Mouse (Mus musculus) embryonic facial prominence, embryonic 15.5 days (tissue): ENCODE measurements around the gene Gcc1. TPM values are rescaled to one million over a fixed set of nuclear protein-coding genes. Genes with fewer than 3 reads are reported as not detected.
A peak's percentile ranks its signal among the peaks of the same experiment; 100 is the strongest.

Source experiments
- ATAC-seq: fragments of 200-750 bp; cut with Nextera tagmentation; 2 replicates; pipeline ENCODE4 v1.8.0; 2017; ENCODE audit warnings: low read depth, moderate TSS enrichment; ENCODE audit not compliant: insufficient number of reproducible peaks, low FRiP score, low TSS enrichment
- H3K27ac ChIP-seq: fragments of 300-500 bp; sonication (generic); replicated peaks from 2 replicates; pipeline ENCODE4 v1.5.1; 2015; ENCODE audit warnings: mild to moderate bottlenecking, inconsistent platforms
- H3K27me3 ChIP-seq: fragments of 300-500 bp; sonication (generic); 2 replicates; pipeline ENCODE4 v1.6.1; 2015; ENCODE audit warnings: inconsistent platforms
- H3K36me3 ChIP-seq: fragments of 300-500 bp; sonication (generic); 2 replicates; pipeline ENCODE4 v1.6.1; 2015; ENCODE audit warnings: mild to moderate bottlenecking, inconsistent platforms
- H3K4me1 ChIP-seq: fragments of 300-500 bp; sonication (generic); 2 replicates; pipeline ENCODE4 v1.6.1; 2015; ENCODE audit warnings: inconsistent platforms
- H3K4me2 ChIP-seq: fragments of 300-500 bp; sonication (generic); replicated peaks from 2 replicates; pipeline ENCODE4 v1.6.1; 2015; ENCODE audit warnings: mild to moderate bottlenecking, inconsistent platforms
- H3K4me3 ChIP-seq: fragments of 300-500 bp; sonication (generic); replicated peaks from 2 replicates; pipeline ENCODE4 v1.5.1; 2015; ENCODE audit warnings: mild to moderate bottlenecking, inconsistent platforms
- H3K9ac ChIP-seq: fragments of 300-500 bp; sonication (generic); 2 replicates; pipeline ENCODE4 v1.6.1; 2015; ENCODE audit warnings: inconsistent platforms
- H3K9me3 ChIP-seq: fragments of 300-500 bp; sonication (generic); replicated peaks from 2 replicates; pipeline ENCODE4 v1.6.1; 2016; ENCODE audit warnings: inconsistent platforms
- WGBS: fragments of 180-500 bp; shearing (Covaris S2); methylation state at CpG from one replicate; pipeline ENCODE4 v1.1.7; 2015; 5-methylcytosine and 5-hydroxymethylcytosine counted together
- polyA plus RNA-seq: library from polyadenylated mRNA; unstranded; fragments of >200 nt; fragmentation: Nextera tagmentation; extraction: Ambion mirVana; gene quantifications from 2 replicates; pipeline ENCODE4 v1.2.1, GENCODE M21; 2015

Gene Gcc1
- polyA plus RNA-seq, 1 experiment from 2014 or later: 9.6 TPM

DNA sequence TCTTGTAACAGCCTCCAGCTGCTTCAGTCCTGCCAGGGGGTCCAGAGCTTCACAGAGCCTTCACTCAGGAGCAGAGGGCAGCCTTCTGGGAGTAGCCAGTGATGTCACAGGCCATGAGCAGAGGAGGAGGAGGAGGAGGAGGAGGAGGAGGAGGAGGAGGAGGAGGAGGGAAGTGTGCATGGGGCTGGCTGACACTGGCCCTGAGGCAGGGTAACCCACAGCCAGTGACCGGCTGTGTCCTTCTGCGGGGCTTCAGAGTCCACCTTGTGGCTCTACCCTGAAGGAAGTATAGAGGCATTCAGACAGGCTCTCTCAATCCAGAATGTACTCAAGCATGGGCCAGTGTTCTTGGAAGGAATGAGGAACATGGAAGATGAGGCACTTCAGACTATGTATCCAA lies 21.1 kb upstream of the Gcc1 start, which contains the start of gene Pax4:
TSS of gene Pax4 (minus strand) at position 101 of the 400 bp plus-strand sequence.
- WGBS: 75% methylated on average over 2 of the region's 2 CpGs
- Histone ChIP-seq H3K27me3 (peaks cover 35% of the 10 kb centered on the region), H3K4me1 (0 out of 2 replicates have a peak, but pooled peaks cover 3% of the 10 kb centered on the region), H3K9ac (no peak within 1 kb of the TSS), H3K4me2 (no peak within 1 kb of the TSS), H3K36me3 (no peaks in the 10 kb centered on the region), H3K4me3 (no peak within 1 kb of the TSS), H3K27ac (no peak within 1 kb of the TSS), H3K9me3 (no peaks in the 10 kb centered on the region)
- ATAC-seq: no peak

- H3K4me2 ChIP-seq: no peak overlapping the region
- H3K27ac ChIP-seq: no peak overlapping the region
- H3K27me3 ChIP-seq: peaks cover 32% of the 10 kb centered on the region
- H3K9me3 ChIP-seq: no peaks in the 10 kb centered on the region
- H3K4me1 ChIP-seq: 0 out of 2 replicates have a peak, but pooled peaks cover 3% of the 10 kb centered on the region
- no peak overlapping the region for H3K4me3 ChIP-seq
- H3K36me3 ChIP-seq: no peaks in the 10 kb centered on the region
- ATAC-seq: no peak
- 82% methylated on average over 7 of the region's 7 CpGs for WGBS
- H3K9ac ChIP-seq: no peak overlapping the region
Measured at GRCm38 (mm10) chr6:28447937-28448336, 19.7 kb upstream of the Gcc1 start.

DNA sequence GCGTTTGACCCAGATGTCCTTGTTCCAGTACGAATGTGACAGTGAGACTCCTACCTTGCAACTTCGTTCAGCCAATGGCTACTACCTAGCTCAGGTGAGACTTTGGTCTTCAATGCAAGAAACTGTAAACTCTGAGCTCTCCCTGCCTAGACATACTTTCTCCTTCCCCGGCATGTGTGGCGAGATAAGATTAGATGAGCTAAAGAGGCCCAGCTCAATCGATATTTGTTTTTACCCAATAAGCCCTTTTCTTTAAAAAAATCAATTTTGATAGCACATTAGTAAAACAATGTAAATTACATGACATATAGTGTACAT lies 3.3 kb upstream of the Gcc1 start:
- Histone ChIP-seq H3K4me2 (no peak overlapping the region), H3K27me3 (no peaks in the 10 kb centered on the region), H3K9ac (no peak overlapping the region), H3K4me3 (no peak overlapping the region), H3K4me1 (no peaks in the 10 kb centered on the region), H3K36me3 (peaks cover 8% of the 10 kb centered on the region; the same call in 1 of the 2 replicates), H3K27ac (no peak overlapping the region), H3K9me3 (no peaks in the 10 kb centered on the region)
- ATAC-seq: no peak
- 73% methylated on average over 6 of the region's 6 CpGs for WGBS

GRCm38 (mm10) chr6:28430795-28431537 lies 2.8 kb upstream of the Gcc1 start:
- H3K27ac ChIP-seq: no peak overlapping the region
- no peaks in the 10 kb centered on the region for H3K27me3 ChIP-seq
- H3K36me3 ChIP-seq: peaks cover 13% of the 10 kb centered on the region
- no peak overlapping the region for H3K4me3 ChIP-seq
- no peaks in the 10 kb centered on the region for H3K9me3 ChIP-seq
- ATAC-seq: no peak
- H3K9ac ChIP-seq: no peak overlapping the region
- H3K4me2 ChIP-seq: no peak overlapping the region
- H3K4me1 ChIP-seq: peaks cover 3% of the 10 kb centered on the region; the same call in 1 of the 2 replicates
- 77% methylated on average over 10 of the region's 10 CpGs for whole genome bisulfite sequencing

DNA sequence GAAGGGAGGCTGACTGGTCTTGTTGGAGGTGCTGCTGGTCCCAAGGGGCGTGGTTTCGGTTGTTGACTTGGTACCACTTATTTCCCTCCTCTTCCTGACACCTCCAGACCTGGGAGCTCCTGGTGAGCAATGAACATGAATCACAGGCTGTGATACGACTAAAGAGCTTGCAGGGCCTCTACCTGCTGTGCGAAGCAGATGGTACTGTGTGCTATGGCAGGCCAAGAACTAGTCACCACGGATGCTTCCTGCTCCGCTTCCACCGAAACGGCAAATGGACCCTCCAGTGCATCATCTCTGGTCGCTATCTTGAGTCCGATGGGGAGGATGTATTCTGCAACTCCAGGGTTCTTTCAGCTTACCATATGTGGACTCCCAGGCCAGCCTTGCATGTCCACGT lies 1.7 kb upstream of the Gcc1 start:
- H3K36me3 ChIP-seq: peaks cover 24% of the 10 kb centered on the region

GRCm38 (mm10) chr6:28427096-28427839 lies 922 bp downstream of the Gcc1 start, which contains the start of gene Fscn3:
Gene Fscn3 (plus strand): TSS chr6:28427789.
- no peak within 1 kb of the TSS for H3K9ac ChIP-seq
- peaks cover 21% of the 10 kb centered on the region for H3K4me1 ChIP-seq
- no peak within 1 kb of the TSS for H3K27ac ChIP-seq
- no peak within 1 kb of the TSS for H3K4me2 ChIP-seq
- no peaks in the 10 kb centered on the region for H3K9me3 ChIP-seq
- H3K27me3 ChIP-seq: no peaks in the 10 kb centered on the region
- 74% methylated on average over 3 of the region's 3 CpGs for WGBS
- no peak for ATAC-seq
- peaks cover 25% of the 10 kb centered on the region for H3K36me3 ChIP-seq
- no peak within 1 kb of the TSS for H3K4me3 ChIP-seq

More for the DNA sequence above, 1.7 kb upstream of the Gcc1 start:
- 87% methylated on average over 11 of the region's 11 CpGs for WGBS
- H3K27ac ChIP-seq: no peak overlapping the region
- H3K4me3 ChIP-seq: no peak overlapping the region
- no peaks in the 10 kb centered on the region for H3K27me3 ChIP-seq
- H3K9me3 ChIP-seq: no peaks in the 10 kb centered on the region
- peaks cover 8% of the 10 kb centered on the region for H3K4me1 ChIP-seq
- ATAC-seq: no peak
- H3K9ac ChIP-seq: no peak overlapping the region
- no peak overlapping the region for H3K4me2 ChIP-seq

- H3K9ac ChIP-seq: no peak overlapping the region
- no peak overlapping the region for H3K27ac ChIP-seq
- ATAC-seq: no peak
- H3K4me3 ChIP-seq: 0 out of 2 replicates have a peak overlapping the region, but pooled peaks have one; percentile 3
- no peaks in the 10 kb centered on the region for H3K9me3 ChIP-seq
- peaks cover 38% of the 10 kb centered on the region for H3K4me1 ChIP-seq
- peaks cover 25% of the 10 kb centered on the region for H3K36me3 ChIP-seq
- 84% methylated on average over 6 of the region's 6 CpGs for WGBS
- peak overlapping the region; percentile 64 for H3K4me2 ChIP-seq
- no peaks in the 10 kb centered on the region for H3K27me3 ChIP-seq
Measured at GRCm38 (mm10) chr6:28425019-28425418, 3.2 kb downstream of the Gcc1 start.

GRCm38 (mm10) chr6:28423767-28424695 lies 4.2 kb downstream of the Gcc1 start:
- ATAC-seq: peak; percentile 41
- Histone ChIP-seq H3K9me3 (no peaks in the 10 kb centered on the region), H3K27me3 (no peaks in the 10 kb centered on the region)

GRCm38 (mm10) chr6:28423313-28423712 lies 4.9 kb downstream of the Gcc1 start, which contains the start of gene Arf5:
Gene Arf5 (plus strand): TSS chr6:28423560.
- Histone ChIP-seq H3K4me1 (peaks cover 44% of the 10 kb centered on the region), H3K4me3 (peak within 1 kb of the TSS; percentile 69), H3K4me2 (peak within 1 kb of the TSS; percentile 88), H3K36me3 (peaks cover 39% of the 10 kb centered on the region), H3K9ac (peak within 1 kb of the TSS; percentile 77), H3K27me3 (no peaks in the 10 kb centered on the region), H3K27ac (peak within 1 kb of the TSS; percentile 85), H3K9me3 (no peaks in the 10 kb centered on the region)
- WGBS: under 1% methylated on average over 31 of the region's 42 CpGs
- peak; percentile 81 for ATAC-seq

More at GRCm38 (mm10) chr6:28423767-28424695, 4.2 kb downstream of the Gcc1 start:
- H3K36me3 ChIP-seq: peaks cover 32% of the 10 kb centered on the region
- peak overlapping the region; percentile 69 for H3K4me3 ChIP-seq
- H3K4me1 ChIP-seq: peaks cover 44% of the 10 kb centered on the region
- peak overlapping the region; percentile 77 for H3K9ac ChIP-seq
- H3K4me2 ChIP-seq: peak overlapping the region; percentile 64
- 8% methylated on average over 45 of the region's 46 CpGs for WGBS
- peak overlapping the region; percentile 85 for H3K27ac ChIP-seq

GRCm38 (mm10) chr6:28422651-28423290 lies 5.4 kb downstream of the Gcc1 start:
- Histone ChIP-seq H3K4me1 (peaks cover 44% of the 10 kb centered on the region), H3K27ac (peak overlapping the region; percentile 72), H3K27me3 (no peaks in the 10 kb centered on the region), H3K36me3 (peaks cover 43% of the 10 kb centered on the region), H3K9me3 (no peaks in the 10 kb centered on the region), H3K9ac (no peak overlapping the region), H3K4me2 (peak overlapping the region; percentile 88), H3K4me3 (peak overlapping the region; percentile 69)
- 68% methylated on average over 15 of the region's 15 CpGs for WGBS
- ATAC-seq: no peak
